Mouse (Mus musculus): ENCODE data around the gene Jmjd1c. TPM values are rescaled to one million over a fixed set of nuclear protein-coding genes. Genes with fewer than 3 reads are reported as not detected.

The Jmjd1c gene
- total RNA-seq, 2 experiments from 2014 or later: 38.5 to 40.9 TPM

- intact Hi-C loops (cut with DNase I): no loop called here
- no peak for DNase-seq (ENCODE audit: low spot score)
These were observed 186.6 kb downstream of the Jmjd1c start for GRCm38 (mm10) chr10:67282531-67282930.

- intact Hi-C loops (cut with DNase I): no loop called here
These were observed 187.6 kb downstream of the Jmjd1c start for GRCm38 (mm10) chr10:67283516-67283915.

GRCm38 (mm10) chr10:67284311-67284710 lies 188.4 kb downstream of the Jmjd1c start:
- intact Hi-C loops (cut with DNase I): no loop called here
- no peak for DNase-seq (ENCODE audit: low spot score)

More at GRCm38 (mm10) chr10:67283516-67283915, 187.6 kb downstream of the Jmjd1c start:
- no peak for DNase-seq (ENCODE audit: low spot score)

GRCm38 (mm10) chr10:67284761-67285175 lies 188.8 kb downstream of the Jmjd1c start:
- DNase-seq (ENCODE audit: low spot score): no peak
- intact Hi-C loops (cut with DNase I): no loop called here

GRCm38 (mm10) chr10:67285176-67285814 lies 189.4 kb downstream of the Jmjd1c start, which contains the start of gene Nrbf2:
Nrbf2 (minus strand) TSS chr10:67285305.
- peak; percentile 75 for DNase-seq (ENCODE audit: low spot score)
- intact Hi-C loops (cut with DNase I): no loop called here

- intact Hi-C loops (cut with DNase I): no loop called here
- DNase-seq (ENCODE audit: low spot score): peak; percentile 86
These were observed 192.0 kb downstream of the Jmjd1c start for GRCm38 (mm10) chr10:67287877-67288276.

GRCm38 (mm10) chr10:67290622-67291021 lies 194.7 kb downstream of the Jmjd1c start:
- intact Hi-C loops (cut with DNase I): no loop called here

GRCm38 (mm10) chr10:67291087-67291486 lies 195.2 kb downstream of the Jmjd1c start:
- intact Hi-C loops (cut with DNase I): no loop called here
- DNase-seq (ENCODE audit: low spot score): no peak

More at GRCm38 (mm10) chr10:67290622-67291021, 194.7 kb downstream of the Jmjd1c start:
- DNase-seq (ENCODE audit: low spot score): no peak

GRCm38 (mm10) chr10:67295331-67295730 lies 199.4 kb downstream of the Jmjd1c start:
- intact Hi-C loops (cut with DNase I): no loop called here
- DNase-seq (ENCODE audit: low spot score): no peak

GRCm38 (mm10) chr10:67295938-67296466 lies 200.1 kb downstream of the Jmjd1c start:
- no peak for DNase-seq (ENCODE audit: low spot score)
- intact Hi-C loops (cut with DNase I): no loop called here

GRCm38 (mm10) chr10:67296482-67297152 lies 200.7 kb downstream of the Jmjd1c start:
- intact Hi-C loops (cut with DNase I): no loop called here
- no peak for DNase-seq (ENCODE audit: low spot score)

- no peak for DNase-seq (ENCODE audit: low spot score)
- intact Hi-C loops (cut with DNase I): no loop called here
These were observed 201.4 kb downstream of the Jmjd1c start for GRCm38 (mm10) chr10:67297175-67297855.

GRCm38 (mm10) chr10:67298856-67299255 lies 202.9 kb downstream of the Jmjd1c start:
- intact Hi-C loops (cut with DNase I): no loop called here
- no peak for DNase-seq (ENCODE audit: low spot score)

GRCm38 (mm10) chr10:67299285-67299684 lies 203.4 kb downstream of the Jmjd1c start:
- no peak for DNase-seq (ENCODE audit: low spot score)
- intact Hi-C loops (cut with DNase I): no loop called here

GRCm38 (mm10) chr10:67301046-67301445 lies 205.1 kb downstream of the Jmjd1c start:
- intact Hi-C loops (cut with DNase I): no loop called here
- DNase-seq (ENCODE audit: low spot score): no peak

GRCm38 (mm10) chr10:67302340-67302739 lies 206.4 kb downstream of the Jmjd1c start:
- intact Hi-C loops (cut with DNase I): no loop called here
- no peak for DNase-seq (ENCODE audit: low spot score)

Other genes with a start within 250 kb of the Jmjd1c start
- 10 to 100 TPM; 21.4 to 22.9 TPM for gene Reep3, start 820 bp downstream of the Jmjd1c start, total RNA-seq (2021)
- 1 to 10 TPM; 6.9 to 8.6 TPM for gene Nrbf2, start 189.2 kb downstream of the Jmjd1c start, total RNA-seq (2021)